Mouse (Mus musculus) liver, postnatal 0 days (tissue): ENCODE data around the gene Pop5.

Experiments
- CTCF ChIP-seq: sonication (generic); IDR thresholded peaks from 2 replicates; pipeline ENCODE4 v1.5.1; 2016; ENCODE audit warnings: antibody characterized with exemption, low read depth
- EP300 ChIP-seq: IDR thresholded peaks from 2 replicates; pipeline ENCODE4 v1.6.1; 2016; ENCODE audit warnings: antibody characterized with exemption, low read depth, mild to moderate bottlenecking

- TF ChIP-seq CTCF (peak; percentile 78), EP300 (no peak)
Observed at GRCm38 (mm10) chr5:115210380-115210779, 25.3 kb upstream of the Pop5 start.
